Mouse (Mus musculus) liver, embryonic 14.5 days (tissue): Measurements from ENCODE around the gene Rbbp7. TPM values are rescaled to one million over a fixed set of nuclear protein-coding genes. Genes with fewer than 3 reads are reported as not detected.
A peak's percentile ranks its signal among the peaks of the same experiment; 100 is the strongest.

Experiments
- ATAC-seq: fragments of 200-750 bp; cut with Nextera tagmentation; 2 replicates; pipeline ENCODE4 v1.8.0; 2017; ENCODE audit warnings: moderate number of reproducible peaks, mild to moderate bottlenecking, moderate library complexity; ENCODE audit not compliant: insufficient read depth
- DNase-seq, 3 experiments: peaks; one replicate each; pipeline ENCODE4 v3.0.0-alpha.2; 2012 to 2013; ENCODE audit warnings: low read depth in 3 of 3, low spot score in 3 of 3
- H3K27ac ChIP-seq: fragments of 300-500 bp; sonication (generic); 2 replicates; pipeline ENCODE4 v1.5.1; 2014; ENCODE audit warnings: moderate library complexity, mild to moderate bottlenecking, control low read depth, inconsistent platforms
- H3K27me3 ChIP-seq: fragments of 300-500 bp; sonication (generic); 2 replicates; pipeline ENCODE4 v1.6.1; 2014; ENCODE audit warnings: mild to moderate bottlenecking, low read length, moderate library complexity; ENCODE audit not compliant: control insufficient read depth, insufficient read depth
- H3K36me3 ChIP-seq: fragments of 300-500 bp; sonication (generic); replicated peaks from 2 replicates; pipeline ENCODE4 v1.6.1; 2014; ENCODE audit warnings: low read depth; ENCODE audit not compliant: control insufficient read depth, insufficient read depth
- H3K4me1 ChIP-seq, 2 experiments: fragments of 200-500 bp in 1 of 2; fragments of 300-500 bp in 1 of 2; sonication (generic) in 1 of 2; replicated peaks; 2 replicates each; pipeline ENCODE4 v1.6.1; 2012 to 2014; ENCODE audit warnings: antibody characterized with exemption in 1 of 2, inconsistent platforms in 1 of 2, low read length in 1 of 2; ENCODE audit not compliant: control insufficient read depth in 2 of 2, insufficient read depth in 2 of 2
- H3K4me2 ChIP-seq: fragments of 300-500 bp; sonication (generic); 2 replicates; pipeline ENCODE4 v1.6.1; 2014; ENCODE audit warnings: low read depth, mild to moderate bottlenecking, control low read depth, moderate library complexity
- H3K4me3 ChIP-seq, 2 experiments: fragments of 200-500 bp in 1 of 2; fragments of 300-500 bp in 1 of 2; sonication (generic) in 1 of 2; 2 replicates each; pipeline ENCODE4 v1.5.1; 2012 to 2014; ENCODE audit warnings: low read depth in 2 of 2, low read length in 2 of 2, mild to moderate bottlenecking in 2 of 2, control low read depth in 1 of 2, inconsistent platforms in 1 of 2, moderate library complexity in 1 of 2; ENCODE audit not compliant: insufficient read depth in 1 of 2
- H3K9ac ChIP-seq: fragments of 300-500 bp; sonication (generic); replicated peaks from 2 replicates; pipeline ENCODE4 v1.6.1; 2014; ENCODE audit warnings: mild to moderate bottlenecking, control low read depth, moderate library complexity
- H3K9me3 ChIP-seq: fragments of 300-500 bp; sonication (generic); 2 replicates; pipeline ENCODE4 v1.6.1; 2016; ENCODE audit warnings: low read length, mixed read lengths; ENCODE audit not compliant: control insufficient read depth
- CTCF ChIP-seq: IDR thresholded peaks from 2 replicates; pipeline ENCODE4 v1.5.1; 2016; ENCODE audit warnings: antibody characterized with exemption, low read depth, control low read depth
- EP300 ChIP-seq: IDR thresholded peaks from 2 replicates; pipeline ENCODE4 v1.6.1; 2016; ENCODE audit warnings: antibody characterized with exemption, low read depth
- WGBS: fragments of 180-500 bp; shearing (Covaris S2); extraction: QIAGEN DNeasy Blood & Tissue Kit; methylation state at CpG from one replicate; pipeline ENCODE4 v1.1.7; 2014; ENCODE audit not compliant: insufficient replicate concordance; 5-methylcytosine and 5-hydroxymethylcytosine counted together
- polyA plus RNA-seq, 2 experiments: library from polyadenylated mRNA; depleted of rRNA in 1 of 2; stranded (reverse) in 1 of 2; unstranded in 1 of 2; fragments of >200 nt; fragmentation: Nextera tagmentation in 1 of 2; extraction: Ambion mirVana in 1 of 2; gene quantifications; 2 replicates each; pipeline versions ENCODE4 v1.2.1 to v1.2.3; 2012 to 2014

Rbbp7 gene
- polyA plus RNA-seq, 2 experiments = 111 to 192 TPM

DNA sequence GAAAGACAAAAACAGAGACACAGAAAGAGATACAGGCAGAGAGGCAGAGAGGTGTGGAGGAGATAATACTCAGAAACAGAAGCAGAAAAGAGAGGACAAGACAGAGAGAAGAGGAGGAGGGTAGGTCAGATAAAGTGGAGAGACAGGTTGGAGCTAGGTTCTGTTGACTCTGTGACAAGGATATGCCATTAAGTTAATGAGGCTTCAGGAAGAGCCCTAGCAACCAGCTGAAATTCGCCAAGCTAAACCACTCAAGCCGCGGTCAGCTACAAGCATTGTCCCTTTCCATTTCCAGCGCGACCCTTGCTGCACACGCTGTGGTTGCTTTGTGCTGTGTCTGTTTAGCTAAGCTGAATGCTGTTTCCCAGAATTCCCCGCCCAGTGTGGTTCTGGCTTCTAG, 32.0 kb upstream of the Rbbp7 start:
- Histone ChIP-seq H3K9me3 (no peaks in the 10 kb centered on the region), H3K9ac (no peak overlapping the region), H3K4me1 (peaks cover 0 to 15% of the 10 kb centered on the region in 2 experiments; a peak in 3 of 4 replicates), H3K27ac (no peak overlapping the region), H3K27me3 (no peaks in the 10 kb centered on the region), H3K36me3 (no peaks in the 10 kb centered on the region), H3K4me3 (no peak overlapping the region), H3K4me2 (no peak overlapping the region)
- TF ChIP-seq CTCF = no peak
- TF ChIP-seq EP300 = no peak
- DNase-seq (no peak), ATAC-seq (peak; percentile 48; the same call in 1 of the 2 replicates)
- WGBS = 33% methylated on average over 7 of the region's 7 CpGs

DNA sequence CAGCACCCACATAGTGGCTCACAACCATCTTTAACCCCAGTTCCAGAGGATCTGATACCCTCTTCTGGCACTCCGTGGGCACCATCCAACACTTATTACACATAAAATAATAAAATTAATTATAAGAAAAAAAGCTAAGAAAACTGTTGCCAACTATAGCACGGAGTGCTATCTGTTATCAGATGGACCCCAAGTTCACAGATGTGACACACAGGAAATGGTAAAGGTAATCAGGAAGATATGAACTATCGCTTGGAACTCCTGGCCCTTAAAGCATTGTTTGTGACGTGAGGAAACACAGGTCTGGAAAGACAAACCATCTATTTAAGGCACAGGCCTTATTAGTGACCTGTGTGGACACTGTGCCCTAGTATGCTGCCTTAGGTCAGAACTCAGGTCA, 30.2 kb upstream of the Rbbp7 start:
- WGBS = 54% methylated on average over 4 of the region's 4 CpGs
- H3K27me3 ChIP-seq = no peaks in the 10 kb centered on the region
- DNase-seq = no peak
- H3K9ac ChIP-seq = no peak overlapping the region
- H3K36me3 ChIP-seq = no peaks in the 10 kb centered on the region
- no peak overlapping the region for H3K4me3 ChIP-seq
- no peak for ATAC-seq
- no peak overlapping the region for H3K4me2 ChIP-seq
- TF ChIP-seq EP300 = no peak
- no peak for TF ChIP-seq CTCF
- no peaks in the 10 kb centered on the region for H3K9me3 ChIP-seq
- H3K4me1 ChIP-seq = peaks cover 0 to 19% of the 10 kb centered on the region in 2 experiments; a peak in 3 of 4 replicates
- H3K27ac ChIP-seq = no peak overlapping the region

DNA sequence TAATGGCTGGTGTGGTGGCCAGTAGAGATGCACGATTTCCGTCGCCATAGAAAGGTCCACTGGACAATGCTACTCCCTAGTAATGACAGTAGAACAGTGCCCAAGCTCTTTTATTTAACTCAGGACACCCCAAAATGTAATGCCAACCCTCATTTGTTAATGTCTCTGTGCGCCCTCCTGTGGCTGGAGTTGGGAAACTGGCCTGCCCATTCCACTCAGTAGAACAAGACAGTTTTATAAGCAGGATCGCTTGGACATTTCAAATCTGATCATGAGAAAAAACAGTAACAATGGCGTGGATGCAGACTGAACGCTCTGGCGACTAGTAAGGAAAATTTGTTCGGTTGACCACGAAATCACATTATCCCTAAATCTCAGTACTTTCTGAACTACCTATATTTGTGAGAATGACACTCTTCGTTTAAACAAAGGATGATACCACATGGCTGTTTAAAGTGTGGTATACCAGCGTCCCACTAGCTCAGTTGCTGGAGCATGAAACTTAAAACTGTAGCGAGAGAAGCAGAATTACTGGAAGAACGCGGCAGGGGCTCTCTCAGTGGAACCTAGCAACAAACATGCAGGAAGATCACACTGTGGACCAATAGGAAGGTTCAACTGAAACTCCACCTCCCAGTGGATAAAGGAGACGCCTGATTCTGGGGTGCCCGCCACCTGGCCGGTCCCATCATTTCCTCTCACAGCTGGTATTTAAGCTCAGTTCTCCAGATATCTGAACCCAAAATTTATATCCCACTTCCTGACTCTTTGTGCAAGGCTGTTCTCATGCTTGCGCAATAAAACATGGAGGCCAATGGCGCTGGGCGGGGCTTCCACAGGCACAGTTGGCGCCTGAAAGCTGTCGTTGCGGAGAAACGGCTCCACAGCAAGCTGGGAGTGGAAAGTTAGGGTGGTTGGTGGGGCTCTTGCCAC, 24.9 kb upstream of the Rbbp7 start:
- H3K4me2 ChIP-seq = peak overlapping the region; percentile 79
- H3K9ac ChIP-seq = peak overlapping the region; percentile 62
- H3K27me3 ChIP-seq = no peaks in the 10 kb centered on the region
- H3K9me3 ChIP-seq = no peaks in the 10 kb centered on the region
- H3K4me1 ChIP-seq = peaks cover 0 to 12% of the 10 kb centered on the region in 2 experiments; a peak in 3 of 4 replicates
- peak overlapping the region; percentile 61 to 78 for H3K4me3 ChIP-seq
- ATAC-seq (peak; percentile 88), DNase-seq (peak in 1 of 3 experiments; percentile 26)
- no peaks in the 10 kb centered on the region for H3K36me3 ChIP-seq
- WGBS = 15% methylated on average over 25 of the region's 25 CpGs
- H3K27ac ChIP-seq = peak overlapping the region; percentile 83
- TF ChIP-seq EP300 (no peak), CTCF (peak; percentile 70)

DNA sequence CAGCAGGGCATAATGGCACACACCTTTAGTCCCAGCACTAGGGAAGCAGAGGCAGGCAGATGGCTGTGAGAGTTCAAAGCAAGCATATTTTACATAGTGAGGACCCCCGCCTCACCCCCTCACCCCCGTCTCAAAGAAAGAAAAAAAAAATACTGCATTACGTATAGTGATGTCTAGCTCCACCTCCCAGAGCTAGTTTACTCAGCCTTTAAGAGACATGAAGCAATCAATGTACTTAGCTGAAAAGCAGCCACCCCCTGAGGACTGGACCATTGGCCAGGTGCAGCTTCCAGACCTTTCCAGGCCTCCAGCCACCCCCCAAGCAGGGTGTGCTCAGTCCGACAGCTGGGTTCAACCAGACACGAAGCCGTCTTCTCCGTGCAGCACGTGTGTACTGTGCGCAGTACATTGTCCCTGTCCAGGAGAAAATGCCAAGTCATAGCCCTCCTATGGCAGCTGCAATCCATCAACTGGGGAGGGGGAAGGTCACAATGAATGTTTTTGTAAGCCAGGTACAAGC, 24.0 kb upstream of the Rbbp7 start:
- Histone ChIP-seq H3K36me3 (no peaks in the 10 kb centered on the region), H3K4me1 (peaks cover 0 to 12% of the 10 kb centered on the region in 2 experiments; a peak in 3 of 4 replicates), H3K27ac (peak overlapping the region; percentile 83), H3K4me2 (peak overlapping the region; percentile 79), H3K4me3 (peak overlapping the region; percentile 61 to 78; a peak in 3 of 4 replicates), H3K9ac (peak overlapping the region; percentile 62), H3K9me3 (no peaks in the 10 kb centered on the region), H3K27me3 (no peaks in the 10 kb centered on the region)
- DNase-seq = peak in 1 of 3 experiments; percentile 24
- WGBS = 25% methylated on average over 9 of the region's 9 CpGs
- TF ChIP-seq EP300 (peak; percentile 60), CTCF (no peak)
- ATAC-seq = peak; percentile 76
